ENCODE assay signal across 26 mouse cellular contexts in genomic region chr19:47780972-47781371, GRCm38 (mm10). TPM values are rescaled to one million over a fixed set of nuclear protein-coding genes. Genes with fewer than 3 reads are reported as not detected.
DNase-seq lines count a peak whose midpoint lies in the region; ATAC-seq and TF ChIP-seq lines count a peak whose summit lies in the region.
"Had no signal": no experiment of that assay in that cellular context is flagged by ENCODE, and none has a peak within 500 bp of the region (broad histone marks: within the 10 kb centered on the region; RNA-seq: fewer than 3 reads in every experiment).

No protein-coding gene starts in this region.

- no peaks in the 10 kb centered on the region for H3K27me3 ChIP-seq in liver, embryonic 14.5 days (ENCODE audit: control insufficient read depth, insufficient read depth, low read length)
- no peaks in the 10 kb centered on the region for H3K27me3 ChIP-seq in liver, postnatal 0 days (ENCODE audit: insufficient read depth, low read length)
- no peaks in the 10 kb centered on the region for H3K27me3 ChIP-seq in ES-Bruce4 (ENCODE audit: control insufficient read depth, insufficient read depth, low read length, poor library complexity, severe bottlenecking)
- H3K27me3 ChIP-seq: heart, embryonic 15.5 days; limb, embryonic 13.5 days; liver, embryonic 12.5 days; midbrain, embryonic 13.5 days; neural tube, embryonic 12.5 days had no signal

- 0 out of 4 replicates have a peak, but pooled peaks cover 0 to 2% of the 10 kb centered on the region in 2 experiments for H3K4me1 ChIP-seq in liver, embryonic 14.5 days (replicated peaks; ENCODE audit: control insufficient read depth in 2 of 2, insufficient read depth in 2 of 2, low read length in 1 of 2)
- no peaks in the 10 kb centered on the region for H3K4me1 ChIP-seq in liver, postnatal 0 days (ENCODE audit: insufficient read depth)
- H3K4me1 ChIP-seq in ES-Bruce4 (ENCODE audit: control insufficient read depth, insufficient read depth, low read length): no peaks in the 10 kb centered on the region
- H3K4me1 ChIP-seq: embryonic facial prominence, embryonic 10.5 days; heart, embryonic 15.5 days; limb, embryonic 13.5 days; liver, embryonic 12.5 days; neural tube, embryonic 12.5 days had no signal

- DNase-seq in liver, embryonic 14.5 days (ENCODE audit: low read depth in 3 of 3, low spot score in 3 of 3): no peak
- DNase-seq in liver, postnatal 0 days: no peak
- DNase-seq in A20 (ENCODE audit: low read depth, low spot score) (peak; percentile 35), ZHBTc4 (ENCODE audit: low read depth, low spot score) (peak; percentile 45)
- DNase-seq in ovary, postnatal 10 days (ENCODE audit: low spot score): no peak
- DNase-seq: adrenal gland, postnatal 36 days; cerebellum, adult 9-10 months; gastrocnemius, postnatal 25 days; heart, postnatal 4 days; kidney, adult 2 months; layer of hippocampus, postnatal 36 days; lung, embryonic 14.5 days; retina, postnatal 1 day; right cerebral cortex, postnatal 25 days had no signal

- H3K9me3 ChIP-seq in liver, embryonic 14.5 days (ENCODE audit: control insufficient read depth, low read length): no peaks in the 10 kb centered on the region
- no peaks in the 10 kb centered on the region for H3K9me3 ChIP-seq in liver, postnatal 0 days (ENCODE audit: low read length)
- H3K9me3 ChIP-seq in ES-Bruce4 (replicated peaks; ENCODE audit: control insufficient read depth, insufficient read depth, low read length, poor library complexity, severe bottlenecking): no peaks in the 10 kb centered on the region
- H3K9me3 ChIP-seq: embryonic facial prominence, embryonic 10.5 days; G1E; heart, embryonic 15.5 days; limb, embryonic 13.5 days; liver, embryonic 12.5 days; midbrain, embryonic 13.5 days; neural tube, embryonic 12.5 days had no signal

- no peak for TF ChIP-seq POLR2A in ES-Bruce4 (IDR thresholded peaks at IDR 0.05; ENCODE audit: insufficient read depth, low read length)

- TF ChIP-seq CTCF in liver, embryonic 14.5 days (IDR thresholded peaks at IDR 0.05; ENCODE audit: low read depth): 0 out of 2 replicates have a peak, but pooled peaks have one; percentile 5
- no peak for TF ChIP-seq CTCF in liver, postnatal 0 days (IDR thresholded peaks at IDR 0.05; ENCODE audit: low read depth)
- peak; percentile 35 for TF ChIP-seq CTCF in ES-Bruce4 (IDR thresholded peaks at IDR 0.05; ENCODE audit: low read depth, low read length)

- WGBS in liver, embryonic 14.5 days (ENCODE audit: insufficient replicate concordance): 60% methylated on average over 11 of the region's 11 CpGs
- WGBS in liver, postnatal 0 days (ENCODE audit: insufficient replicate concordance): 70% methylated on average over 11 of the region's 11 CpGs

- H3K9ac ChIP-seq in liver, embryonic 14.5 days (replicated peaks): no peak overlapping the region
- H3K9ac ChIP-seq in liver, postnatal 0 days (replicated peaks): no peak overlapping the region
- H3K9ac ChIP-seq in ES-Bruce4 (ENCODE audit: low read depth, poor library complexity, severe bottlenecking): no peak overlapping the region
- H3K9ac ChIP-seq: heart, embryonic 15.5 days; hindbrain, embryonic 14.5 days; limb, embryonic 13.5 days; liver, embryonic 12.5 days; lung, embryonic 14.5 days; midbrain, embryonic 13.5 days; neural tube, embryonic 12.5 days had no signal

- H3K27ac ChIP-seq in liver, embryonic 14.5 days: no peak overlapping the region
- H3K27ac ChIP-seq in liver, postnatal 0 days (ENCODE audit: low read depth): no peak overlapping the region
- H3K27ac ChIP-seq in ES-Bruce4 (ENCODE audit: insufficient read depth, low read length): no peak overlapping the region
- H3K27ac ChIP-seq: embryonic facial prominence, embryonic 10.5 days; heart, embryonic 15.5 days; hindbrain, embryonic 14.5 days; kidney, postnatal 0 days; limb, embryonic 13.5 days; liver, embryonic 12.5 days; midbrain, embryonic 13.5 days; neural tube, embryonic 12.5 days had no signal

- ATAC-seq in liver, embryonic 14.5 days (ENCODE audit: insufficient read depth): no peak
- ATAC-seq in liver, postnatal 0 days: no peak
- ATAC-seq in granulocyte monocyte progenitor cell, adult 5-6 weeks (replicated peaks; ENCODE audit: poor library complexity, severe bottlenecking): no peak
- ATAC-seq: inflammation-experienced regulatory T-cells, adult 6 months; liver, embryonic 12.5 days; midbrain, embryonic 13.5 days had no signal

- TF ChIP-seq EP300 in liver, embryonic 14.5 days (IDR thresholded peaks at IDR 0.05; ENCODE audit: low read depth): no peak
- no peak for TF ChIP-seq EP300 in liver, postnatal 0 days (IDR thresholded peaks at IDR 0.05; ENCODE audit: low read depth)
- no peak for TF ChIP-seq EP300 in ES-Bruce4 (IDR thresholded peaks at IDR 0.05; ENCODE audit: insufficient read depth, low read depth, low read length)

- H3K4me3 ChIP-seq in liver, embryonic 14.5 days (ENCODE audit: insufficient read depth in 1 of 2, low read depth in 2 of 2, low read length in 2 of 2): no peak overlapping the region
- H3K4me3 ChIP-seq in liver, postnatal 0 days (ENCODE audit: low read depth, low read length): no peak overlapping the region
- H3K4me3 ChIP-seq in ES-Bruce4 (ENCODE audit: low read depth, low read length): no peak overlapping the region
- H3K4me3 ChIP-seq: embryonic facial prominence, embryonic 10.5 days; heart, embryonic 15.5 days; limb, embryonic 13.5 days; liver, embryonic 12.5 days; midbrain, embryonic 13.5 days; neural tube, embryonic 12.5 days had no signal

- H3K4me2 ChIP-seq in liver, embryonic 14.5 days (ENCODE audit: low read depth): no peak overlapping the region
- no peak overlapping the region for H3K4me2 ChIP-seq in liver, postnatal 0 days (ENCODE audit: low read depth, low read length)
- H3K4me2 ChIP-seq: heart, embryonic 15.5 days; hindbrain, embryonic 14.5 days; limb, embryonic 13.5 days; liver, embryonic 12.5 days; lung, embryonic 14.5 days; midbrain, embryonic 13.5 days; neural tube, embryonic 12.5 days had no signal

- no peaks in the 10 kb centered on the region for H3K36me3 ChIP-seq in liver, embryonic 14.5 days (replicated peaks; ENCODE audit: control insufficient read depth, insufficient read depth, low read depth)
- no peaks in the 10 kb centered on the region for H3K36me3 ChIP-seq in liver, postnatal 0 days (replicated peaks; ENCODE audit: insufficient read depth, low read length)
- no peaks in the 10 kb centered on the region for H3K36me3 ChIP-seq in ES-Bruce4 (ENCODE audit: control insufficient read depth, insufficient read depth, low read length, poor library complexity, severe bottlenecking)
- H3K36me3 ChIP-seq: embryonic facial prominence, embryonic 10.5 days; G1E; heart, embryonic 15.5 days; limb, embryonic 13.5 days; liver, embryonic 12.5 days; midbrain, embryonic 13.5 days; neural tube, embryonic 12.5 days had no signal

RNA-seq across cellular contexts. Expression of gene Sfr1, which starts 49.5 kb away (rescaled TPM):
- 32.6 and 35.5 TPM in 2 replicates for polyA plus RNA-seq in liver, embryonic 14.5 days (2012; rRNA removed)
- polyA plus RNA-seq in liver, embryonic 14.5 days (2014; fragmentation: Nextera tagmentation; extraction: Ambion mirVana): 73.7 and 77.2 TPM in 2 replicates
- 69.3 and 69.6 TPM in 2 replicates for polyA plus RNA-seq in liver, postnatal 0 days (2015; fragmentation: Nextera tagmentation; extraction: Ambion mirVana)
- 216 and 232 TPM in 2 replicates for polyA plus RNA-seq in ES-Bruce4 (2011; ENCODE audit: insufficient read depth, insufficient read length, low read depth, missing spikeins)
- total RNA-seq in granulocyte monocyte progenitor cell, adult 5-6 weeks (2014; fragmentation: Nextera tagmentation): 78.1 and 85.9 TPM in 2 replicates
- total RNA-seq in granulocyte monocyte progenitor cell, adult 5-6 weeks (2017): 149 and 165 TPM in 2 replicates

Comparison
In these comparisons a context has a peak if more than half of its experiments do, and no peak if none do; other contexts are left out.
1. DNase-seq: peak in A20 (single experiment) and ZHBTc4 (single experiment); none in liver, embryonic 14.5 days (0 of 3), liver, postnatal 0 days (single experiment) and ovary, postnatal 10 days (single experiment).